Mouse (Mus musculus) kidney, adult 11 months (tissue): ENCODE measurements around the gene Per3.

Experiments
- DNase-seq: peaks from one replicate; pipeline ENCODE4 v3.0.0; 2022

Per3 gene

GRCm38 (mm10) chr4:151044037-151044943 is at the start of gene Per3:
Per3 (minus strand) TSS chr4:151044665.
- DNase-seq, result peak; percentile 98

GRCm38 (mm10) chr4:151089270-151089669 is 44.8 kb upstream of the Per3 start, which contains the start of gene Gm13090:
Gm13090 (plus strand) TSS chr4:151089570.
- DNase-seq, result no peak

- no peak for DNase-seq
These were observed 44.4 kb upstream of the Per3 start for GRCm38 (mm10) chr4:151088819-151089218.

GRCm38 (mm10) chr4:151087358-151087757 is 42.9 kb upstream of the Per3 start:
- no peak for DNase-seq

- DNase-seq, result no peak
These were observed 38.6 kb upstream of the Per3 start for GRCm38 (mm10) chr4:151083027-151083426.

- no peak for DNase-seq
These were observed 37.5 kb upstream of the Per3 start for GRCm38 (mm10) chr4:151081977-151082376.

- no peak for DNase-seq
These were observed 36.9 kb upstream of the Per3 start for GRCm38 (mm10) chr4:151081355-151081754.

GRCm38 (mm10) chr4:151074817-151075216 is 30.4 kb upstream of the Per3 start:
- DNase-seq, result no peak

GRCm38 (mm10) chr4:151073108-151073744 is 28.8 kb upstream of the Per3 start:
- DNase-seq, result peak; percentile 45

- no peak for DNase-seq
These were observed 26.5 kb upstream of the Per3 start for GRCm38 (mm10) chr4:151070962-151071361.

GRCm38 (mm10) chr4:151068751-151069150 is 24.3 kb upstream of the Per3 start:
- DNase-seq, result no peak

GRCm38 (mm10) chr4:151059566-151059965 is 15.1 kb upstream of the Per3 start:
- DNase-seq, result no peak

GRCm38 (mm10) chr4:151058634-151059033 is 14.2 kb upstream of the Per3 start:
- no peak for DNase-seq

- DNase-seq, result peak; percentile 97
These were observed 13.2 kb upstream of the Per3 start, which contains the start of gene Vamp3 for GRCm38 (mm10) chr4:151057347-151058321. Vamp3 (minus strand) TSS chr4:151057963.

GRCm38 (mm10) chr4:151051162-151051561 is 6.7 kb upstream of the Per3 start:
- no peak for DNase-seq

GRCm38 (mm10) chr4:151046524-151046923 is 2.1 kb upstream of the Per3 start:
- no peak for DNase-seq

- DNase-seq, result no peak
These were observed 592 bp upstream of the Per3 start for GRCm38 (mm10) chr4:151044944-151045570.

GRCm38 (mm10) chr4:151043281-151043680 is 1.2 kb downstream of the Per3 start:
- peak; percentile 45 for DNase-seq

- DNase-seq, result no peak
These were observed 3.0 kb downstream of the Per3 start for GRCm38 (mm10) chr4:151041506-151041905.

- DNase-seq, result no peak
These were observed 6.7 kb downstream of the Per3 start for GRCm38 (mm10) chr4:151037800-151038199.

GRCm38 (mm10) chr4:151036521-151036920 is 7.9 kb downstream of the Per3 start:
- no peak for DNase-seq

GRCm38 (mm10) chr4:151027001-151027400 is 17.5 kb downstream of the Per3 start:
- no peak for DNase-seq
